Mouse (Mus musculus): Measurements from ENCODE around the gene Slc36a4. TPM values are rescaled to one million over a fixed set of nuclear protein-coding genes. Genes with fewer than 3 reads are reported as not detected.

Gene Slc36a4
- total and polyA plus RNA-seq, 3 experiments = 6.6 to 9.2 (median 9.0) TPM

- H3K4me3 ChIP-seq (replicated peaks in 1 of 3; ENCODE audit: low read depth in 2 of 3, low read length in 2 of 3, poor library complexity in 1 of 3) = no peak overlapping the region
- H3K9ac ChIP-seq (ENCODE audit: insufficient read depth, low read depth) = no peak overlapping the region
- TF ChIP-seq TCF12 (IDR thresholded peaks at IDR 0.05; ENCODE audit: low read depth, low read length) (no peak), POLR2AphosphoS2 (IDR thresholded peaks at IDR 0.05; ENCODE audit: low read depth, low read length) (no peak), ETS1 (conservative IDR thresholded peaks at IDR 0.05; ENCODE audit: low read depth, low read length) (no peak), GABPA (IDR thresholded peaks at IDR 0.05; ENCODE audit: insufficient replicate concordance, low read depth, low read length) (no peak), TBP (conservative IDR thresholded peaks at IDR 0.05; ENCODE audit: low read depth, low read length) (no peak), BHLHE40 (IDR thresholded peaks at IDR 0.05; ENCODE audit: low read depth, low read length) (no peak), MAFK (IDR thresholded peaks at IDR 0.05; ENCODE audit: insufficient replicate concordance, low read length) (no peak), CTCF (conservative IDR thresholded peaks at IDR 0.05 in 1 of 2, IDR thresholded peaks at IDR 0.05 in 1 of 2; ENCODE audit: low read depth in 2 of 2, low read length in 2 of 2) (no peak), MAZ (IDR thresholded peaks at IDR 0.05; ENCODE audit: low read depth, low read length) (no peak)
- H3K27me3 ChIP-seq (replicated peaks) = no peaks in the 10 kb centered on the region
- H3K27ac ChIP-seq (ENCODE audit: insufficient read depth, low read depth) = no peak overlapping the region
- dilution Hi-C loops (cut with MboI; ENCODE audit: extremely low pct_ligation_motif_present, extremely low pct_unique_long_range_greater_than_20kb, low sequenced_read_pairs) (no loop called here), in situ Hi-C loops (cut with MboI; ENCODE audit: low pct_ligation_motif_present, low pct_unique_long_range_greater_than_20kb, low sequenced_read_pairs) (no loop called here)
- H3K79me2 ChIP-seq (replicated peaks; ENCODE audit: control insufficient read depth, extremely low read depth, insufficient read depth, poor library complexity, severe bottlenecking) = no peaks in the 10 kb centered on the region
- no peak overlapping the region for H3K4me2 ChIP-seq (ENCODE audit: insufficient read depth, low read depth, poor library complexity, severe bottlenecking)
- peaks cover 3 to 5% of the 10 kb centered on the region in 2 experiments; a peak in 1 of 4 replicates for H3K4me1 ChIP-seq (ENCODE audit: control insufficient read depth in 1 of 2, insufficient read depth in 2 of 2)
- no peaks in the 10 kb centered on the region for H3K9me3 ChIP-seq (replicated peaks; ENCODE audit: low read length)
- H3K36me3 ChIP-seq (replicated peaks in 1 of 2; ENCODE audit: control insufficient read depth in 1 of 2, insufficient read depth in 1 of 2, low read length in 1 of 2) = no peaks in the 10 kb centered on the region
- DNase-seq (ENCODE audit: extremely low read depth) = no peak
Measured at GRCm38 (mm10) chr9:15786610-15787009, 77.1 kb downstream of the Slc36a4 start.

DNA sequence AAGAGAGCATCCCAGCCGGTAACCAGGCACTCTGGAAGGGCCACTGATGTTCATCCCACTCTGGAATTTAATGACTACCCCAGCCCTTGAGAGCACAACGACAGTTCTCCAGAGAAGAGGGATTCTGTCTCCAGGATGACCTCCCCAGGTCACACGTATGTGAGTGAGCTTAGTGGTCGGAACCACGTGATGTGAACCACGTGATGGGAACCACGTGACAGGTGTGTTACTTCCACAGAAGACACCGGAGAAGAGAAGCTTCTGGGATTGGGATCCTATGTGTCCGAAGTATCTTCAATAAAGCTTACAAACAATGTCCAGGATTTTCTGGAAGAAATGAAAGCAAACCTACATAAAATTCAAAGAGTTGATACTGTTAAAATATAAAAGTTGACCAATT lies 82.5 kb downstream of the Slc36a4 start:
- Histone ChIP-seq H3K79me2 (replicated peaks; ENCODE audit: control insufficient read depth, extremely low read depth, insufficient read depth, poor library complexity, severe bottlenecking) (no peaks in the 10 kb centered on the region), H3K4me1 (ENCODE audit: control insufficient read depth in 1 of 2, insufficient read depth in 2 of 2) (peaks cover 3 to 5% of the 10 kb centered on the region in 2 experiments; a peak in 1 of 4 replicates), H3K36me3 (replicated peaks in 1 of 2; ENCODE audit: control insufficient read depth in 1 of 2, insufficient read depth in 1 of 2, low read length in 1 of 2) (no peaks in the 10 kb centered on the region), H3K9ac (ENCODE audit: insufficient read depth, low read depth) (no peak overlapping the region), H3K27me3 (replicated peaks) (no peaks in the 10 kb centered on the region), H3K9me3 (replicated peaks; ENCODE audit: low read length) (no peaks in the 10 kb centered on the region), H3K4me3 (replicated peaks in 1 of 3; ENCODE audit: low read depth in 2 of 3, low read length in 2 of 3, poor library complexity in 1 of 3) (no peak overlapping the region), H3K27ac (ENCODE audit: insufficient read depth, low read depth) (no peak overlapping the region), H3K4me2 (ENCODE audit: insufficient read depth, low read depth, poor library complexity, severe bottlenecking) (no peak overlapping the region)
- peak; percentile 64 for TF ChIP-seq USF2 (conservative IDR thresholded peaks at IDR 0.05; ENCODE audit: low read depth, low read length)
- peak; percentile 54 for TF ChIP-seq USF1 (IDR thresholded peaks at IDR 0.05; ENCODE audit: low read depth, low read length)
- TF ChIP-seq ETS1 (conservative IDR thresholded peaks at IDR 0.05; ENCODE audit: low read depth, low read length) = no peak
- dilution Hi-C loops (cut with MboI; ENCODE audit: extremely low pct_ligation_motif_present, extremely low pct_unique_long_range_greater_than_20kb, low sequenced_read_pairs) = no loop called here
- in situ Hi-C loops (cut with MboI; ENCODE audit: low pct_ligation_motif_present, low pct_unique_long_range_greater_than_20kb, low sequenced_read_pairs) = no loop called here
- no peak for DNase-seq (ENCODE audit: extremely low read depth)

Other genes with a start within 250 kb of the Slc36a4 start
- gene Smco4, start 216.3 kb upstream of the Slc36a4 start, total RNA-seq (2012; rRNA removed) = 46.2 and 49.6 TPM in 2 replicates
- 24.8 and 26.9 TPM in 2 replicates for gene Smco4, start 216.3 kb upstream of the Slc36a4 start, total RNA-seq (2014; rRNA removed)
- gene Smco4, start 216.3 kb upstream of the Slc36a4 start, polyA plus RNA-seq (2012; ENCODE audit: insufficient read length, low read depth) = 64.4 and 65.6 TPM in 2 replicates
- gene Deup1, start 81.8 kb upstream of the Slc36a4 start, total RNA-seq (2012; rRNA removed) = 0.04 TPM in 1 of 2 replicates, not detected in the other
- 0.24 and 0.42 TPM in 2 replicates for gene Deup1, start 81.8 kb upstream of the Slc36a4 start, total RNA-seq (2014; rRNA removed)
- 0.27 and 0.29 TPM in 2 replicates for gene Deup1, start 81.8 kb upstream of the Slc36a4 start, polyA plus RNA-seq (2012; ENCODE audit: insufficient read length, low read depth)
- not detected in 2 replicates for gene Mtnr1b, start 164.8 kb downstream of the Slc36a4 start, total RNA-seq (2012; rRNA removed)
- gene Mtnr1b, start 164.8 kb downstream of the Slc36a4 start, total RNA-seq (2014; rRNA removed) = not detected in 2 replicates
- gene Mtnr1b, start 164.8 kb downstream of the Slc36a4 start, polyA plus RNA-seq (2012; ENCODE audit: insufficient read length, low read depth) = not detected in 2 replicates

All from CH12.LX (cell line).